Mouse (Mus musculus): ENCODE data around the gene Ascl3.

The Ascl3 gene

GRCm38 (mm10) chr7:109731626-109732025 is at the start of gene Ascl3:
Gene Ascl3, minus strand, starts transcription at chr7:109731726.
- no peak for DNase-seq

- no peak for DNase-seq
These were observed 49.6 kb upstream of the Ascl3 start for GRCm38 (mm10) chr7:109781087-109781469.

GRCm38 (mm10) chr7:109772251-109772650 is 40.7 kb upstream of the Ascl3 start:
- no peak for DNase-seq

GRCm38 (mm10) chr7:109768699-109769383 is 37.3 kb upstream of the Ascl3 start:
- no peak for DNase-seq

- no peak for DNase-seq
These were observed 36.2 kb upstream of the Ascl3 start for GRCm38 (mm10) chr7:109767575-109768350.

GRCm38 (mm10) chr7:109764009-109764408 is 32.5 kb upstream of the Ascl3 start:
- no peak for DNase-seq

- DNase-seq = no peak
These were observed 24.8 kb upstream of the Ascl3 start for GRCm38 (mm10) chr7:109756291-109756690.

- no peak for DNase-seq
These were observed 22.5 kb upstream of the Ascl3 start for GRCm38 (mm10) chr7:109754034-109754433.

- DNase-seq = peak; percentile 90
These were observed 20.7 kb upstream of the Ascl3 start, which contains the start of gene Tmem9b for GRCm38 (mm10) chr7:109752008-109752925. Gene Tmem9b, minus strand, starts transcription at chr7:109752875.

GRCm38 (mm10) chr7:109751427-109752007 is 20.0 kb upstream of the Ascl3 start:
- no peak for DNase-seq

GRCm38 (mm10) chr7:109747747-109748146 is 16.2 kb upstream of the Ascl3 start:
- DNase-seq = no peak

- DNase-seq = no peak
These were observed 10.2 kb upstream of the Ascl3 start for GRCm38 (mm10) chr7:109741703-109742102.

GRCm38 (mm10) chr7:109741060-109741459 is 9.5 kb upstream of the Ascl3 start:
- DNase-seq = no peak

- DNase-seq = no peak
These were observed 8.4 kb upstream of the Ascl3 start for GRCm38 (mm10) chr7:109739822-109740370.

- DNase-seq = no peak
These were observed 3.3 kb upstream of the Ascl3 start for GRCm38 (mm10) chr7:109734806-109735205.

- DNase-seq = no peak
These were observed 7.8 kb downstream of the Ascl3 start, which contains the start of gene BC051019 for GRCm38 (mm10) chr7:109723697-109724096. Gene BC051019, minus strand, starts transcription at chr7:109723850.

- no peak for DNase-seq
These were observed 8.4 kb downstream of the Ascl3 start for GRCm38 (mm10) chr7:109723114-109723513.

- no peak for DNase-seq
These were observed 8.9 kb downstream of the Ascl3 start for GRCm38 (mm10) chr7:109722618-109723017.

- DNase-seq = peak; percentile 76
These were observed 12.2 kb downstream of the Ascl3 start for GRCm38 (mm10) chr7:109719286-109719685.

GRCm38 (mm10) chr7:109713434-109713982 is 18.0 kb downstream of the Ascl3 start:
- DNase-seq = no peak

- no peak for DNase-seq
These were observed 19.3 kb downstream of the Ascl3 start for GRCm38 (mm10) chr7:109712198-109712597.

- DNase-seq = no peak
These were observed 21.5 kb downstream of the Ascl3 start for GRCm38 (mm10) chr7:109710069-109710468.
